Mouse (Mus musculus) spleen, postnatal 4 days (tissue): ENCODE measurements at regions not wholly inside any gene's neighbourhood (a gene's known extent, or its start where the extent isn't known, plus 50 kb on each side); places are given as distances from the start of the nearest gene placed in this dataset.

Experiments used
- DNase-seq, 2 experiments: peaks; one replicate each; pipeline ENCODE4 v3.0.0; 2022; ENCODE audit warnings: low spot score in 2 of 2

- no peak for DNase-seq
Measured at GRCm38 (mm10) chr13:107767262-107767624, 277.0 kb upstream of the Smim15 start.

DNA sequence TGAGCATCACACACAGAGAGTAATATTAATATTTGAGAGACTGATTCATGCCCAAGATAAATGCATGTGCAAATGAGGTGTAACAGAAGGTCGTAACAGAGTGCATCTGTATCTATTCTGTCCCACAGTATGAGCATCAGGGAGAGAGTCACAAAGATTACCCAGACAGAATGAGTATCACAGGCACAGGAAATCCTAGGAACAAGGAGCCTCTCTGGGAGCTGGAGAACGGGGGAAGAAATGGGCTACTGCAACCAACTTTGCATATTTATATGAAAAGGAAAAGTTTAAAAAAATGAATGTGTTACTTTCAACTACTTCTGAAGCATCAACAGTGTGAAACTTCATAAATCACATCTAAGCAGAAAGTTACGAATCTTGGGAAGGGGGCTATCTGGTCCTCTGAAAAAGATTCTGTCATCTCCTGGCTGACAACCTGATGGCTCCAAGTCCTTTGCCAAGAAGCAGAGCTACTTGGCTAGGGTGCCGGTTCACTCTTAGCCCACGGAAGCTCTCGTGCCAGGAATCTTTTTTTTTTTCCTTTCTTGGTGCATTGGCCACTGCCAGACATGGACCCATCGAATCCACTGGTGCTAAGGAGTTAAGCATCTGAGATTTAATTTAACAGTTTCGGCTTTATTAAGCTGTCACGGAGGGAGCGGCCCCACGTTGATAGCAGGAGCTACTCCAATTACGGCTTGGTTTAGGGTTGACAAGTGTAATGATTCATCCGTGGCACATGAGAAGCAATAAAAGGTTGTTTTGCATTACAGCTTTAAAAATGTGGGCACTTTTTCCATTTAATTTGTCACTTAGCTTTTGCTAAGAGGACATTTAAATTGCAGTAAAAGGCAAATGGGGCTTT lies 277.6 kb upstream of the Smim15 start:
- DNase-seq, result no peak

- no peak for DNase-seq
Measured at GRCm38 (mm10) chr13:107763911-107764310, 280.3 kb upstream of the Smim15 start.

- no peak for DNase-seq
Measured at GRCm38 (mm10) chr13:107760511-107760910, 283.7 kb upstream of the Smim15 start.

DNA sequence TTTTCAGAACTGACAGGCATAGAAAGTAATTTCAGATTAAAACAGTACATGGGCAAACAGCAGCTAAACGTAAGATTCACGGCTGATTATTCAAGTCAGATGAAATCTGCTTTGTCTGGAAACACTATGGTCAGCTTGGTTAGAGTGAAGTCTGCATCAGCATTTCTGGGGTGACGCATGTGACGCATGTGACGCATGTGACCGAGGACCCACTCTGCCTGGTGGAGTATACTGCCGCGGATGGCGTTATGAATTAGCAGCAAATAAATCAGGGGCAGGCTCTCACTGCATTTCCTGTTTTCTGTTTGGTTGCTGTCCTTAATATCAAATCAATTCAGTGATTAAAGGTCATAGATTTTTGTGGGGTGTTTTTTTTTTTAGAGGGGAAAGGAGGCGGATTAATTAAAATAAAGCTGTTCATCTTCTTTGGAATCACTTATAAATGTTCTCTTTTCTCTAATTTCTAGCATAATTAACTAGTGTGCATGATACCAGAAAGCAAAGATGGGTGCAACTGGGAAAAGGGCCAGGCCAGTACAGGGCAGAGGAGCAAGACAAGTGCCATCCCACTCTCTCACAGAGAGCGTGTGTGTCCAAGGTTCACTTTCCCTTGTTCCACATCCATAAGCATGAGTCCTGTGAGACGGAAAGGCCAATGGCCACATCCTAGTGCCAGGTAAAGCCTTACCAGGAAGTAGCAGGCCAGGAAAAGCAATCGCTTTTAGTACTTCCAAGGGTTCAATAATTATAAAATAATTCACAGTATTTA lies 285.7 kb upstream of the Smim15 start:
- DNase-seq, result no peak

GRCm38 (mm10) chr13:107752745-107753144 lies 291.5 kb upstream of the Smim15 start:
- no peak for DNase-seq

DNA sequence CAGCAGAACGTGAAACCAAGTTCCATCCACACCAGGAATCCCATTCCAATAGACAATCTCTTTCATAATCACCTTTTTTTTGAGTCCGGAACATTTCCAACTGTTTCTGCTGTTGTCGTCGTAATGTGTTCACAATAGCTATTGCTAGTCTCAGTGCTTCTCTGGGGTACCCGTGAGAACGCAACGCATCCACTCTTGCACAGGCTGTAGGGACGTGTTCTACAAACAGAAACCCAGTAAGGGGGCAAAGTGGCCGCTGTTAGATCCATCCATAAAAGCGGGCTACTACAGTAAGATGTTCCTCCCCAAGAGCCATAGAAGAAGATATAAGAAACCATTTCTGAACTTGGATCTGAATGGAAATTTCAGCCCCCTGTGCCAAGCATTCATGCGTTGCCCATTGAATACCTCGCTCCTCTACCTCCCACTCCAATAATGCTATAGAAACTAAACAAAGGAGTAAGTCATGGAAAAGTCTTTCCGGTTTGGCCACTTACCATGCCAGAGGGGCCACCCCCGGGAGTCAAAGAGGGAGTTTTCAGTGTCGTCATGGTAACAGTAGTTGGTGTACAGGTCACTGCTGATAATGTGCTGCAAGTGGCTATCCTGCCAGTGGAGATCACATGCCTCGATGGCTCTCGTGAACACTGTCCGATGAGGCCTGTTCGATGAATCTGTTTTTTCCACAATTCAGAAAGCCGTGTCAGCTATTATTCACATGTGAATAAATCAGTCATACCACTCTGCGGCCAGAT lies 300.6 kb upstream of the Smim15 start:
- DNase-seq, result no peak

GRCm38 (mm10) chr13:107736581-107736980 lies 307.7 kb upstream of the Smim15 start:
- DNase-seq, result no peak

DNA sequence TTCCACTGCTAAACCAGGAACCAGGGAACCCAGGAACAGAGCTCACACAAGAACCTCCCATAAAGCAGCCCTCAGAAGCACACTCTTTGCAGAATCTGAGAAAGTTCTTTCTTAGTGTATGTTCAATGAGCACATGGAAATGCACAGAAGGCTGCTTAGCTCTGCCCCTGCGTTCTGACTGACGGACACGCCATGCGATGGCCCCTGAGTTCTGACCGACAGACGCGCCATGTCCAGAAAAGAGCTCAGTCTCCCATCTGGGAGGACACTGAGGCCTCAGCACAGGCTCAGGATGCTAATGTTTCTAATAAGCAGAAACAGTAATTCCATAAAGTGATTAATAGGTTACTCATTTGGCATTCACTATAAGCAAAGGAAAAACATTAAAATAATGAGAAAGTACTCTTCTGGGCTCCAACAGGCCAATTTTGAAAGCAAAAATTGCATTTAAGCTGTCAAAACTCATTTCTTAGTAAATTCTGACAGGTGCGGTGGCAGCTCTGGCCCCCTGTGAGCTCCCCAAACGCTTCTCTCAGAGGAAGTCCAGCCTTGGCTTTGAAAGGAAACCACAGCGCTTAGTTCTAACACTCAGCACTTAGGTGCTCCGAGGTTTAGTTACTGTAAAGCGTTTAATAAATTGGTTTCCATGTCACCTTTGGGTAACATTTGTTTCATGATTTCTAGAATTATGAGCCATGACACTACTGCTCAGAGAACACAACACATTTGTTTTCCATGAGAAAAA lies 309.9 kb upstream of the Smim15 start:
- DNase-seq, result no peak

- no peak for DNase-seq
Measured at GRCm38 (mm10) chr13:107730976-107731375, 313.3 kb upstream of the Smim15 start.

GRCm38 (mm10) chr13:107726491-107726890 lies 317.8 kb upstream of the Smim15 start:
- no peak for DNase-seq

DNA sequence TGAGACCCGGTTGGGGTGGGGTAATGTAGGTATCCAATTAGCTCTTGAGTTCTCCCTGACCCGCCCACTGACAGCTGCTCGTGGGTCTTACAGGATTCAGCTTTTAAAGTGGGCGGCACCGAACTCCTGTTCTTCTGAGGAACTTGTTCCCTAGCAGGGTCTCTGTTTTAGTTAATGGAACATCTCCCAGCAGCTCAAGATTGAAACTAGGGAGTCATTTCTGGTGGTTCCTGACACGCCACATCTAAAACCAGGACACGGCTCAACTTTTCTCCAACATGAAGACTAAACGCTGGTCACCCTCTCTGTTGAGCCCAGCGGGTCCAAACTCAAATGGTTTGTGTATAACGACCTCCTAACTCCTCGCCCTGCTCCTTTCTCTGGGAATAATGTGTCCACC lies 322.3 kb upstream of the Smim15 start:
- no peak for DNase-seq

DNA sequence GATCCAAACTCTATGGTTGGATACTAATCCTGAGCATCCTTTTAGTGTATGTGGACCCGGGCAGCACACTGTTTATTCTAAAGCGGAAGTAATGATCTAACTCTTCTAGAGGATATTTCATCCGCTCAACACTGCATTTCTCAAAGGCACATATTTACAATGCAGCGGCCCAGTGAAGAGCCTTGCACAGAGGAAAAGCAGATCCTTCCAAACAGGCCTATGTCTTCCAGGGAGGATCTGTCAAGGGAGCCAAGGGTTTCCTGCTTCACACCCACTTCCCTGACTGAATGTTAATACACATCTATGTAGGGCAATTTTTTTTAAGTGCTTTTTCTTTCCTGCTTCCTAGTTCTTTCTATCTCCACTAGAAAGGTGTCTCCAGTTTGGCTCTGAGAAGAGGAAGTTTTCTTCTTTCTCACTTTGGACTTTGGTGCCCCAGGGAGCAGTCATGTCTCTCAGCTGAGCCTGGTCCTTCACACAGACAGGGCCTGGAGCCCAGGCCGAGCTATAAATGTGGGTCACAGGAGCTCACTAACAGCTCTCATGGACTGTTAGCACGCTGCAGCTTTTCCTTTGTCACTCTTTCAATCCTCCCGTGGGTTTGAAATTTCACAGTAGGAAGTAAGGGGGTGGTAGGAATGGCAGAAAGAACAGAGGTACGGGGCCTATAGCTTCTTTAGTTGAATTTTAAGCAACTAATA lies 323.2 kb upstream of the Smim15 start:
- DNase-seq, result no peak

- DNase-seq, result no peak
Measured at GRCm38 (mm10) chr13:107718973-107719620, 325.1 kb upstream of the Smim15 start.

DNA sequence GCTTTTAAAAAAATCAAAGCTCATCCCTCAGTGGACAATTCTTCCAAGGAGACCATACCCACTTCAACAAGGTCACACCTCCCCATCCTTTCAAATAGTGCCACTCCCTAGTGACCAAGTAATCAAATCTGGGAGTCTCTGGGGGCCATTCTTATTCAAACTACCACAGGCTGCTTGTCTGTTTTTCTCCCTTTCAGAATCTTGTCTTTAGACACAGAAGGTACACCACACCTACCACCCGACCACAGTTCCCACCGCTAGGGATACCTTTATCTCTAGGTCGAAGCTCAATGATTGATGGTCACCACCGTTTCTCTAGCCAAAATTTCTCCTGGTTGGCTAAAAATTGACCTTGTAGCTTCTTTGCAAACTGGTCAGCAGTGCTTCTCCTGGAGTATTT lies 328.6 kb upstream of the Smim15 start:
- DNase-seq, result no peak

DNA sequence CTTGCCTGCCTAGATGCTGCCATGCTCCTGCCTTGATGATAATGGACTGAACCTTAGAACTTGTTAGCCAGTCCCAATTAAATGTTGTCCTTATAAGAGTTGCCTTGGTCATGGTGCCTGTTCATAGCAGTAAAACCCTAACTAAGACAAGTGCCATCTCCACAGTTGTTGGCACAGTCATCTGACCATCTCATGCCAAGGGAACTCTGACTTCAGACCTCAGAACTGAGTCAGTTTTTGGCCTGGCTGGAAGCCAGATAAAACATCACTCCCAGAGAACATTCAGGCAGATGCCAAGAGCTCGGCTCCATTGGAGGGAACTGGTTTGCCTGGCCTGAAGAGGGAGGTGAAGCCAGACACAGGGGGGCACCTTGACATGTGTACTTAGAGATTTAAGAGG lies 330.2 kb upstream of the Smim15 start:
- no peak for DNase-seq

DNA sequence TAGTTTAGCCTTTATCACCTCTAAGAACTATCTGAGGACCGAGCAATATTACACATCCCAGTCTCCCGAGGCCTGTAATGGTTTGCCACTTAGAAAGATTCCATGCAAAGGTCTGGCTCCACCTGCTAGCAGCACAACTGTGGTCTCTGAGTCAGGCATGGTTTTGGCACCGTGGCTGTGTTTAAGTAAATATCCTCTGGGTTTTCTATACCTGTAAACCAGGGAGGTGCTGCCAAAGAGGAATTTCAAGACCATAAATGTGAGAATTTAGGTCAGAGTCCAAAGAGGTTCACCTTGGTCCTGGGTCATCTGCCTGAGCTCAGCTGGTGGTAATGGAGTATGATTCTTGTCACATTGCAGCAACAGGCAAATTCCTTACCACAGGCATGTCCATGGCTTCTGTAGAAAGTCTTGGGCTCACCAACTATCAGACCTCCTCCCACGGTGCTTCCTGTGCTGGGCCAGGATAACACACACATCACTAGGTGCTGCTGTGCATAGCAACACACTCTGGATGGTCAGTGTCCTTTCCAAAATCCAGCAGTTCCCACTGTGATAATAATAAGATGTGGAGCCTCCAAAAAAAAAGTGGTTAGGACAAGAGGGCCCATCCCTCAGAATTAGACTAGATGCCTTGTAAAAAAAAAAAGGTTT lies 332.8 kb upstream of the Smim15 start:
- no peak for DNase-seq

DNA sequence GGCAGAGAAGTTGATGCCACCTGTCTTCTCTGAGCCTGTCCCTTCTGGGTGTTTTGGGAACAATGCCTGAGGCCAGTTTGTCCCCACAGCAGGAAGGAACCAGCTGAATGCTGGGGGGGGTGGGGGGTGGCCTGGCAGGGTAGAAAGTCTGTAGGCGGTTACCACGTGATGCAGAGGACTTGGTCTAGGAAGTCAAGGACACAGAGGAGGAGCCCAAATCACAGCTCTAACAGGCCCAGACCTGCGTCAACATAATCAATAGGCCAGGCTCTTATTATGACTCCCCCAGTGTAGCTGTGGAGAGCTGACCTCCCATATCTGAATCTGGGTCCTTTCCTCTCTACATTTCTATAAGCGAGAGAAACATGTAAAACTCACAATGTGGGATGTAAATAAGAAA lies 333.9 kb upstream of the Smim15 start:
- DNase-seq, result no peak

GRCm38 (mm10) chr13:107709828-107710227 lies 334.4 kb upstream of the Smim15 start:
- DNase-seq, result no peak

GRCm38 (mm10) chr13:107703736-107704135 lies 340.5 kb upstream of the Smim15 start:
- DNase-seq, result no peak
